Mouse (Mus musculus) megakaryocyte, embryonic 14.5 days (primary cell): ENCODE data around the gene Auh.

Experiments
- FLI1 ChIP-seq: IDR thresholded peaks from 2 replicates; pipeline ENCODE4 v1.6.1; 2012; ENCODE audit warnings: low read length, inconsistent platforms, mixed read lengths
- GATA1 ChIP-seq: IDR thresholded peaks from 3 replicates; pipeline ENCODE4 v1.6.1; 2012; ENCODE audit warnings: mixed read lengths, low read length, inconsistent platforms, borderline replicate concordance

DNA sequence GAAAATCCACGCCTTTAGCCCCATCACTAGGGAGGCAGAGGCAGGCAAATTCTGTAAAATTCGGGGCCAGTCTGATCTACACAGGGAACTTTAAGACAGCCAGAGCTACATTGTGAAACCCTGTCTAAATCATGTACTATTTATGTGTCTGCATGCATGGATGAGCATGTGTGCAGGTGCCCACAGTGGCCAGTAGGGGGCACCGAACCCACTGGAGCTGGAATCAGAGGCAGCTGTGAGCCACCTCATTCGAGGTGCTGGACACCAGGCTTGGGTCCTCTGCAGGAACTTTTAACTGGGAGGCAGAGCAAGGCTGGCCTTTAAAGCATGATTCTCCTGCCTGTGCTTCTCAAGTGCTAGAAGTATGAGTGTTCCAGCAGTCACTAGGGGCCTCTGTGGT, 96.3 kb downstream of the Auh start:
- TF ChIP-seq GATA1 = no peak
- no peak for TF ChIP-seq FLI1
